Mouse (Mus musculus): Measurements from ENCODE around the gene Fam161a. TPM values are rescaled to one million over a fixed set of nuclear protein-coding genes. Genes with fewer than 3 reads are reported as not detected.

Fam161a gene
- 3.4 to 6.0 TPM (median 4.6 TPM) in 4 replicates for total RNA-seq (2023)

DNA sequence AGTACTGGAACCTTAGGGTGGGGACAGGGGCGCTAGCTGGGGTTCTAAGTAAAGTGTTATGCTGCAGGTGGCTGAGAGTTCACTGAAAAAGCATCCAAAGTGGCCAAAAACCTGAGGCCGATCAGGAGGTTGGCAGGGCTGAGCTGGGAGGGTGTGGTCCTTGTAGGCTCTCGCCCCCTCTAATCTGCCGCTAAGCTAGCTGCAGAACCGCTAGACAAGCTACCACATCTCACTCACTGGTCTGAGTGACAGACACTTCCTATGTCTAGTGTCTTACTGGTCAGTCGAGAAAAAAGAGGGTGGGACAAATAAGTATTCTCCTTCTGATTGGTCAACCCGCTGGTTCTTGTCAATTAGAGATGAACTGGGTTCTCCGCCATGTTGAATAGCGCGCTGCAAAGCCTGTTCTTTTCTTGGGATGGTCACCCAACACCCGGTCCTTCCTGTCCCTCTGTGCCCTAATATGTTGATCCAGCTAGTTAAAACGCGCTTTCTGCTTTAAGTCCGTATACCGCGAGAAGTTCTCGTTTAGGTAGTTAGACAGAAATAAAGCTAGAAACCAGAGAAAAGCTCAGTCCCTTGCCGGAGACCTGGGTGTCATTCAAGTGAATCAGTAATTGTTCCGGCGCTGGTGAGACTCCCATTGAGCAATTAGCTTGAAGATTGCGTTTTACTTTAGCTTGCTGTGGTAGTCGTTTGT lies at the start of gene Fam161a:
Gene Fam161a, plus strand, starts transcription at position 51 of the 700 bp plus-strand sequence.

DNA sequence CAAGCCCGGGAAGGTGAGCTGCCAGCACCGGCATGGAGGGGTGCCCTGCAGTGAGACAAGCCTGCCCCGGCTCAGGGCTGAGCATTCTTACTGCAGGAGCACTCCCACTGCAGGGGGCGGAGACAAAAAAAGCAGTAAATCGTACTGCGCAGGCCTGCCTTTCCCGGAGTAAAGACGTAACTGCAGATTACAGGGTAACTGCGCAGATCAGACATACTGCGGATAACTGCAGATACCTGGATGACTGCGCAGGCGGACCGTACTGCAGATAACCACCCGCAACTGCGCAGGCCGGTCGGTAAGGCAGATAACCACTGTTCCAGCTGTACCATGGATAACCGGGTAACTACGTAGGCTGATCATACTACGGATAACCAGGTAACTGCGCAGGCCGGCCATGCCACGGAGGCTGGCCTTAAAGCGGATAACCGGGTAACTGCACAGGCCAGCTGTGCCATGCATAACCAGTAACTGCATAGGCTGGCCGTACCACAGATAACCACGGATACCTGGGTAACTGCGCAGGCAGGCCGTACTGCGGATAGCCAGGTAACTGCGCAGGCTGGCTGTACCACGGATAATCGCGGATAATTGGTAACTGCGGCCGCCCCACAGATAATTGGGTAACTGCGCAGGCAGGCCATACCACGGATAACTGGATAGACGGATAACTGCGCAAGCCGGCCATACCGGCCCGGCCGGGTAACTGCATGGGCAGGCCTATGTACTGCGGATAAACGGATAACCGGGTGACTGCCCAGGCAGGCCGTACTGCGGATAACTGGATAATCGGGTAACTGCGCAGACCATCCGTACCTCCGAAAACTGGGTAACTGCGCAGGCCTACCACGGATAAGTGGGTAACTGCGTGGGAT lies 35.3 kb upstream of the Fam161a start, which contains the start of gene Zrsr1:
Gene Zrsr1, plus strand, starts transcription at position 171 of the 875 bp plus-strand sequence.

DNA sequence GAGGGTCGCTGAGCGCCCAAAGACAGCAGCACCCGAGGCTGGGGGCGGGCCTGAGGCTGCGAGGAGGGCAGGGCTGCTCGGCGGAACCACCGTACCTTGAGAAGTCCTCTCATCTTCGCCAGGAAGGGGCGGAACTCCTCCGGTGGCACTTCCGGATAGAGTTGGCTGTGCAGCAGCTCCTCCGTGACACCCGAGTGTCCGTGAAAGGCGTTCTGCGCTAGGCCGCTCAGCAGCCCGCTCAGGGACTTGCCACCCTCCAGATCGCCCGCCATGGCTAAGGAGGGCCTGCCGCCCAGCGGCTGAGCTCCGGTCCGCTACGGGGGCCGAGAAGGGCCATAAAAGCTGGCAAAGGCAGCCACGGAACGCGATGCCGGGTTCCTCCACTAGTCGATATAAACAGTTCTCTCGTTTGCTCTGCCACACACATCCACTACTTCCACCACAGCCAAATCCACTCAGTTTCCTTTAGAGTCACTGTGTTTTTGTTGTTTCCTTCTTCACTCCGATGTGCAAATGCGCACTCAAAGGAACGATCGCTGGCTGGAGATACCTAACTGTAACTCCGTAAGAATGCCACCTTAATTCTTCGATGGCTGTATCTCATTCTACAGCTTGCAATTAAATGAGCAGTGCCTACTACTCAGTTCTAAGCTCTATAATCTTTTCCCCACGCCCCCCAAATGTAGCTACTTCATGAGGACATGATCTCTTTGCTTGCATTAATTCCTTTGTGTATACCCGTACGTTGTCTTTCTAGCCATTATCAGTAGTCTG lies 25.2 kb upstream of the Fam161a start, which contains the start of the genes Gm28048 and Commd1:
Gene Gm28048, minus strand, starts transcription at position 107 of the 774 bp plus-strand sequence.
Gene Commd1, minus strand, starts transcription at position 399 of the 774 bp plus-strand sequence.

DNA sequence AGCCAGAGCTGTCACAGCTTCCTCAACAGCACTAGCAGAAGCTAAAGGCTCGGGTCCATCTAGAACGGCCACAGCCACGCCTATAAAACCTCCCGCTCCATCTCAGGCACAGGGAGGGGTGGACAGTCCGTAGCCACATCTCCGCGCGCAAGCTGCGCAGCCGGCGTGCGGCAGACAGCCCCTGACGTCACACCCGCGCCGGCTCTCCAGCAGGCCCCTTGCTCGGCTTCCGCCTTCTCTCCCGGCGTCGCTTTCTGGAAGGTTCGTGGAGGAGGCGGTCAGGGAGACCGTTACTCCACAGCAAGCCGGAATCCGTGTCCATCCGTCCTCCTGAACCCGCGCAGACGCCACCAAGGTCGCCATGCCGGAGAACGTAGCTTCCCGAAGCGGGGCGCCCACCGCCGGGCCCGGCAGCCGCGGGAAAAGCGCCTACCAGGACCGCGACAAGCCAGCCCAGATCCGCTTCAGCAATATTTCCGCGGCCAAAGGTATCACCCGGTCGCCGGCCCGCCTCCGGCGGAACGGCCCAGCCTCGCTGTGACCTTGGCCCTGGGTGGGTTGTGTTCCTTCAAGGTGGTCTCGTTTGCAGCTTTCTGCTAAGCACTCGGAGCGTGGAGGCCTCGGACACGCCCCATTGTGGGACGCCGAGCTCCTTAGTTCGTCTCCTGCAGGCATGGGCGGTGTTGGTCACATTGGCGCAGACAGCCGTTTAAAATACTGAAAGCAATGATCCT lies 16.8 kb upstream of the Fam161a start, which contains the start of gene Cct4:
Gene Cct4, plus strand, starts transcription at position 127 of the 734 bp plus-strand sequence.

Other genes starting within 250 kb of the Fam161a start
- 52.9 to 74.1 TPM (median 64.5 TPM) in 4 replicates for gene B3gnt2, start 146.6 kb upstream of the Fam161a start, total RNA-seq (2023)
- 37.3 to 48.5 TPM (median 42.0 TPM) in 4 replicates for gene Zrsr1, start 35.5 kb upstream of the Fam161a start, total RNA-seq (2023)
- gene Gm28048, start 25.4 kb upstream of the Fam161a start, total RNA-seq (2023) = 43.6 to 48.4 TPM (median 44.3 TPM) in 4 replicates
- 34.9 to 46.7 TPM (median 41.6 TPM) in 4 replicates for gene Commd1, start 25.1 kb upstream of the Fam161a start, total RNA-seq (2023)
- 214 to 234 TPM (median 220 TPM) in 4 replicates for gene Cct4, start 17.0 kb upstream of the Fam161a start, total RNA-seq (2023)
- gene Xpo1, start 248.5 kb downstream of the Fam161a start, total RNA-seq (2023) = 116 to 130 TPM (median 124 TPM) in 4 replicates